Mouse (Mus musculus) kidney, adult 2 months (tissue): Measurements from ENCODE around the gene Kcnk12.

Experiments
- CTCF ChIP-seq: fragments of 200-500 bp; conservative IDR thresholded peaks from 2 replicates; pipeline ENCODE4 v1.5.1; 2011; ENCODE audit warnings: low read depth, mild to moderate bottlenecking, control low read depth, low read length, moderate library complexity, mixed read lengths; ENCODE audit not compliant: insufficient read depth, insufficient read length
- POLR2A ChIP-seq: fragments of 200-500 bp; IDR thresholded peaks from one replicate; pipeline ENCODE4 v1.6.1; 2011; ENCODE audit warnings: low read depth, low read length, control low read depth

DNA sequence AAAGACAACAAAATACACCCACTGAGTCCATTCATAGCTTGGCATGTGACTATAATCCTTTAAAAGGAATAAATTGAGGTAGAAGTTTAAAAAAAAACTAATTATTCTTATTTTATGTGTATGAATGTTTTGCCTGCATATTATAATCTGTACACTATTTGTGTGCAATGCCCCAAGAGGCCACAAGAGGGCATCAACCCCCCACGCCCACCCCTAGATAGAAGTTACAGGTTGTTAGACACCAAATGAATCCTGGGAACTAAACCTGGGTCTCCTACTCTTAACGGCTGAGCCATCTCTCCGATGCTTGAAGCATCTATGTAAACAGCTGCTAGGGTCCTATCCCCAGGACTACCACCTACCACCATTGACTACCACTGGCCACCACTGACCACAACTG is 24.6 kb downstream of the Kcnk12 start:
- TF ChIP-seq POLR2A (no peak), CTCF (peak; percentile 38)
